Comparison of ENCODE assay signal across 9 mouse cellular contexts in genomic region chr13:104037531-104038290, GRCm38 (mm10).
DNase-seq lines count a peak whose midpoint lies in the region; ATAC-seq and TF ChIP-seq lines count a peak whose summit lies in the region.
"Had no signal": no experiment of that assay in that cellular context is flagged by ENCODE, and none has a peak within 500 bp of the region (broad histone marks: within the 10 kb centered on the region; RNA-seq: fewer than 3 reads in every experiment).

No protein-coding gene starts in this region.

- no peak overlapping the region for H3K4me2 ChIP-seq in midbrain, embryonic 14.5 days (ENCODE audit: low read length)
- H3K4me2 ChIP-seq in stomach, postnatal 0 days (replicated peaks; ENCODE audit: low read depth) = peak overlapping the region; percentile 38

- no peak for TF ChIP-seq CTCF in embryonic fibroblast, embryonic 13.5 days (IDR thresholded peaks at IDR 0.05; ENCODE audit: borderline replicate concordance, insufficient read depth, low read length)
- 0 out of 2 replicates have a peak, but pooled peaks have one; percentile 18 for TF ChIP-seq CTCF in stomach, postnatal 0 days (IDR thresholded peaks at IDR 0.05; ENCODE audit: low read depth)

- H3K27ac ChIP-seq in midbrain, embryonic 10.5 days (replicated peaks) = peak overlapping the region; percentile 18; the same call in 1 of the 2 replicates
- no peak overlapping the region for H3K27ac ChIP-seq in midbrain, embryonic 14.5 days (replicated peaks; ENCODE audit: low read depth, low read length)
- peak overlapping the region; percentile 87 for H3K27ac ChIP-seq in embryonic fibroblast, embryonic 13.5 days (ENCODE audit: insufficient read depth, low read length)
- H3K27ac ChIP-seq in stomach, postnatal 0 days (replicated peaks) = peak overlapping the region; percentile 91

- no peak overlapping the region for H3K4me3 ChIP-seq in midbrain, embryonic 10.5 days
- no peak overlapping the region for H3K4me3 ChIP-seq in midbrain, embryonic 14.5 days (replicated peaks; ENCODE audit: low read depth, low read length)
- no peak overlapping the region for H3K4me3 ChIP-seq in embryonic fibroblast, embryonic 13.5 days (ENCODE audit: insufficient read depth, low read length)
- H3K4me3 ChIP-seq in stomach, postnatal 0 days (ENCODE audit: low read depth, low read length) = no peak overlapping the region

- ATAC-seq in midbrain, embryonic 14.5 days (ENCODE audit: low FRiP score, low TSS enrichment) = no peak
- peak; percentile 86 for ATAC-seq in stomach, postnatal 0 days (ENCODE audit: low FRiP score, low TSS enrichment)

- TF ChIP-seq EP300 in stomach, postnatal 0 days (optimal IDR thresholded peaks at IDR 0.05) = no peak

- no peak overlapping the region for H3K9ac ChIP-seq in midbrain, embryonic 14.5 days (replicated peaks; ENCODE audit: low read length)
- peak overlapping the region; percentile 35; the same call in 1 of the 2 replicates for H3K9ac ChIP-seq in stomach, postnatal 0 days (ENCODE audit: low read length)

- DNase-seq in midbrain, embryonic 10.5 days (ENCODE audit: low spot score) = no peak
- DNase-seq in midbrain, embryonic 14.5 days = no peak
- peak; percentile 60 to 82 for DNase-seq in lung, adult 18-20 months
- peak; percentile 63 for DNase-seq in stomach, postnatal 0 days (ENCODE audit: low spot score)
- DNase-seq in gastrocnemius, postnatal 4 days (ENCODE audit: low spot score in 2 of 2) = no peak
- DNase-seq in heart, postnatal 36 days = no peak
- DNase-seq in cerebellum, postnatal 36 days = no peak
- DNase-seq: right cerebral cortex, postnatal 14 days had no signal

- TF ChIP-seq POLR2A in embryonic fibroblast, embryonic 13.5 days (IDR thresholded peaks at IDR 0.05; ENCODE audit: low read depth, low read length) = no peak

- H3K9me3 ChIP-seq in midbrain, embryonic 10.5 days (replicated peaks) = no peaks in the 10 kb centered on the region
- H3K9me3 ChIP-seq in midbrain, embryonic 14.5 days (ENCODE audit: control insufficient read depth, low read length) = no peaks in the 10 kb centered on the region
- H3K9me3 ChIP-seq in stomach, postnatal 0 days (ENCODE audit: control insufficient read depth, low read length) = no peaks in the 10 kb centered on the region

- intact Hi-C loops in heart, postnatal 36 days (cut with DNase I) = loop anchor here (5.0 kb wide), 1 partner anchor 115 kb away; the partner anchor contains the start of gene Erbin

- H3K27me3 ChIP-seq in midbrain, embryonic 10.5 days (ENCODE audit: low read depth, poor library complexity, severe bottlenecking) = no peaks in the 10 kb centered on the region
- H3K27me3 ChIP-seq in midbrain, embryonic 14.5 days (ENCODE audit: control insufficient read depth, insufficient read depth, low read length) = no peaks in the 10 kb centered on the region
- H3K27me3 ChIP-seq in stomach, postnatal 0 days (ENCODE audit: control insufficient read depth, insufficient read depth, low read length) = no peaks in the 10 kb centered on the region

- peaks cover 4% of the 10 kb centered on the region; the same call in 1 of the 2 replicates for H3K36me3 ChIP-seq in midbrain, embryonic 10.5 days
- peaks cover 34% of the 10 kb centered on the region for H3K36me3 ChIP-seq in midbrain, embryonic 14.5 days (ENCODE audit: control insufficient read depth, insufficient read depth, low read length)
- H3K36me3 ChIP-seq in stomach, postnatal 0 days (ENCODE audit: control insufficient read depth, insufficient read depth, low read length) = no peaks in the 10 kb centered on the region

- 71% methylated on average over 9 of the region's 9 CpGs for WGBS in midbrain, embryonic 10.5 days
- 76% methylated on average over 9 of the region's 9 CpGs for WGBS in midbrain, embryonic 14.5 days
- WGBS in stomach, postnatal 0 days = 13% methylated on average over 9 of the region's 9 CpGs

- peaks cover 32% of the 10 kb centered on the region for H3K4me1 ChIP-seq in midbrain, embryonic 10.5 days
- no peaks in the 10 kb centered on the region for H3K4me1 ChIP-seq in midbrain, embryonic 14.5 days (ENCODE audit: control insufficient read depth, insufficient read depth, low read length)
- peaks cover 35% of the 10 kb centered on the region for H3K4me1 ChIP-seq in embryonic fibroblast, embryonic 13.5 days (ENCODE audit: control insufficient read depth, insufficient read depth, low read length)
- H3K4me1 ChIP-seq in stomach, postnatal 0 days (replicated peaks; ENCODE audit: control insufficient read depth, insufficient read depth) = peaks cover 20% of the 10 kb centered on the region

Comparison
In these comparisons a context has a peak if more than half of its experiments do, and no peak if none do; other contexts are left out.
1. DNase-seq: peak in lung, adult 18-20 months (2 of 2) and stomach, postnatal 0 days (single experiment); none in midbrain, embryonic 10.5 days (single experiment), midbrain, embryonic 14.5 days (single experiment), gastrocnemius, postnatal 4 days (0 of 2), heart, postnatal 36 days (0 of 2) and cerebellum, postnatal 36 days (0 of 2).